Mouse (Mus musculus) heart, embryonic 11.5 days (tissue): ENCODE measurements around the gene Myo10. TPM values are rescaled to one million over a fixed set of nuclear protein-coding genes. Genes with fewer than 3 reads are reported as not detected.

Source experiments
- ATAC-seq: fragments of 200-750 bp; cut with Nextera tagmentation; replicated peaks from 2 replicates; pipeline ENCODE4 v1.8.0; 2017; ENCODE audit warnings: moderate library complexity; ENCODE audit not compliant: insufficient number of reproducible peaks, low FRiP score, low TSS enrichment
- H3K27ac ChIP-seq: fragments of 300-500 bp; sonication (generic); 2 replicates; pipeline ENCODE4 v1.5.1; 2014; ENCODE audit warnings: mild to moderate bottlenecking, low read depth, low read length
- H3K27me3 ChIP-seq: fragments of 300-500 bp; sonication (generic); 2 replicates; pipeline ENCODE4 v1.6.1; 2014; ENCODE audit warnings: mild to moderate bottlenecking, low read length, mixed read lengths; ENCODE audit not compliant: control insufficient read depth, insufficient read depth
- H3K36me3 ChIP-seq: fragments of 300-500 bp; sonication (generic); 2 replicates; pipeline ENCODE4 v1.6.1; 2014; ENCODE audit warnings: mild to moderate bottlenecking, low read length, moderate library complexity, mixed read lengths; ENCODE audit not compliant: control insufficient read depth, insufficient read depth
- H3K4me1 ChIP-seq: fragments of 300-500 bp; sonication (generic); 2 replicates; pipeline ENCODE4 v1.6.1; 2014; ENCODE audit warnings: low read length; ENCODE audit not compliant: control insufficient read depth, insufficient read depth
- H3K4me2 ChIP-seq: fragments of 300-500 bp; sonication (generic); 2 replicates; pipeline ENCODE4 v1.6.1; 2014; ENCODE audit warnings: mild to moderate bottlenecking, moderate library complexity
- H3K4me3 ChIP-seq: fragments of 300-500 bp; sonication (generic); 2 replicates; pipeline ENCODE4 v1.5.1; 2014; ENCODE audit warnings: low read depth, low read length
- H3K9ac ChIP-seq: fragments of 300-500 bp; sonication (generic); 2 replicates; pipeline ENCODE4 v1.6.1; 2014; ENCODE audit warnings: mild to moderate bottlenecking, low read depth, low read length, moderate library complexity
- H3K9me3 ChIP-seq: fragments of 300-500 bp; sonication (generic); replicated peaks from 2 replicates; pipeline ENCODE4 v1.6.1; 2016; ENCODE audit warnings: low read length; ENCODE audit not compliant: control insufficient read depth
- WGBS: fragments of 180-500 bp; shearing (Covaris S2); extraction: QIAGEN DNeasy Blood & Tissue Kit; methylation state at CpG from one replicate; pipeline ENCODE4 v1.1.7; 2014; ENCODE audit not compliant: insufficient replicate concordance; 5-methylcytosine and 5-hydroxymethylcytosine counted together
- polyA plus RNA-seq: library from polyadenylated mRNA; unstranded; fragments of >200 nt; fragmentation: Nextera tagmentation; extraction: Ambion mirVana; gene quantifications from 2 replicates; pipeline ENCODE4 v1.2.1, GENCODE M21; 2014

Myo10 gene
- polyA plus RNA-seq, 1 experiment from 2014 or later: 15.4 TPM

DNA sequence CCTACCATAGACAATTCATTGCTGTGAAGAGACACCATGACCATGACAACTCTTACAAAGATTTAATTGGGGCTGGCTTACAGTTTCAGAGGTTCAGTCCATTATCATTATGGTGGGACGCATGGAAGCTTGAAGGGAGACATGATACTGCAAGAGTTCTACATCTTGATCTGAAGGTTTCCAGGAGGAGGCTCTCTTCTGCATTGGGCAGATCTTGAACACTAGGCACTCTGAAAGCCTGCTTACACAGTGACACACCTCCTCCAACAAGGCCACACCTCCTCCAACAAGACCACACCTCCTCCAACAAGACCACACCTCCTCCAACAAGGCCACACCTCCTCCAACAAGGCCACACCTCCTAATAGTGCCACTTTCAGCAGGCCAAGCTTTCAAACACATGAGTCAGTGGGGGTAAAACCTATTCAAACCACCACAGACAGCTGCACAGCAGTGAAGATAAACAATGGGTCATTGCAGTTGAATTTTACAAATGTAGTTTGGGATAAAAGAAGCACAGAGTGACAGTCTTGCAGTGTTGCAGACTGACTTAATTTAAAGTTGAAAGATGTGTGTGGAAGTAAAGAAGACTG lies 225.3 kb downstream of the Myo10 start:
- WGBS: 88% methylated on average over 1 of the region's 1 CpGs
- H3K36me3 ChIP-seq: no peaks in the 10 kb centered on the region
- peaks cover 9% of the 10 kb centered on the region; the same call in 1 of the 2 replicates for H3K27me3 ChIP-seq
- ATAC-seq: no peak
- no peak overlapping the region for H3K27ac ChIP-seq
- no peak overlapping the region for H3K9ac ChIP-seq
- no peaks in the 10 kb centered on the region for H3K9me3 ChIP-seq
- H3K4me1 ChIP-seq: no peaks in the 10 kb centered on the region
- no peak overlapping the region for H3K4me2 ChIP-seq
- no peak overlapping the region for H3K4me3 ChIP-seq

GRCm38 (mm10) chr15:25850552-25850951 lies 228.2 kb downstream of the Myo10 start:
- Histone ChIP-seq H3K36me3 (no peaks in the 10 kb centered on the region), H3K9me3 (no peaks in the 10 kb centered on the region), H3K9ac (no peak overlapping the region), H3K27me3 (no peaks in the 10 kb centered on the region), H3K4me2 (no peak overlapping the region), H3K4me1 (no peaks in the 10 kb centered on the region), H3K27ac (no peak overlapping the region), H3K4me3 (no peak overlapping the region)
- no peak for ATAC-seq
- 58% methylated on average over 11 of the region's 11 CpGs for WGBS

DNA sequence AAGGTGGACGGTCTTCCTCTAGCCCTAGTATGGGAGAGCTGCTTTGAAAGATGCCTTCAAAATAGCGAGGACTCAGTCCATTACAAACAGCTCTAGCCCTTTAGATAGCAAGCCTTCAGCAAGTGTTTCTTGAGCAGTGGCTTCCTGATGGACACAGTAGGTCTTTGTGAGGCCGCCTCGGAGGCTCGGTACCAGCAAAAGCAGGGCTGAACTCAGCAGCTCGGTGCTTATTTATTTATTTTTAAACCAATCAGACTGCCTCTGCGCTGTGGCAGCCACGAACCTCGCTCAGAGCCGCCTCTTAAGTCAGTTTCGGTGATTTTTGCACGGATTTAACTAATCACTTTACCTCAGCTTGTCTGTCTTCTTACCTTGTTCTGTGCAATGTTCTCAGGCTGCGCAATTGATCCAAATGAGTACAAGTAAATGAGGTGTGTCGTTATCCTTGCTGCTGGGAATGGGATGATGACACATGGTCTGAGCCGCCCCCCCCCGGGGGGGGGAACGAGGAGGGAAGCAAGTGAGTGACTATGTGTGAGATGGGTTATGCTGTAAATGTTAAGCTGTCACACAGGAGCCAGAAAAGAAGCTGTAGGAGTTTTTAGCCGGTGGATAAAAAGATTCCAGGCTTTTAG lies 232.1 kb downstream of the Myo10 start:
- Histone ChIP-seq H3K4me1 (no peaks in the 10 kb centered on the region), H3K27me3 (no peaks in the 10 kb centered on the region), H3K27ac (no peak overlapping the region), H3K9me3 (no peaks in the 10 kb centered on the region), H3K4me3 (no peak overlapping the region), H3K36me3 (no peaks in the 10 kb centered on the region), H3K4me2 (no peak overlapping the region), H3K9ac (no peak overlapping the region)
- 56% methylated on average over 18 of the region's 18 CpGs for WGBS
- no peak for ATAC-seq

DNA sequence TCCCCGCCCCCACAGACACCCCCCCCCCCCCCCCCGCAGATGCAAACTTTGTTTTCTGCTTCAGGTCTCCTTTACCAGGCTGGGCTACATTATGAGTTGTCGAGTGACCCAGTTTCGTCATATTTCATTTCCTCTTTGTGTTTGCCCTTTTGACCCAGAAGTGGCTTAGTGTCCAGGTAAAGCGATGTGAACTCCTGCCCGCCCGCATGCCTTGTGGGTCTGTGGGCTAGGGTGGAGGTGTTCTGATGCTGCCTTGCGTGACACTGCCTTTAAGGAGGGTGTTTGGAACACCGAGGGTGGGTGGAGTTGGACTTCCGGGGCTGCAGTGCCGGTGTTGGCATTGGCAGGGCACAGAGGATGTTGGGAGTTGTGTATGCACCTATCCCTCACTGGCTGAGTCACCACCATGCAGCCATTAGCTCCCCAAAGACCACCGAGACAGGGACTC lies 236.3 kb downstream of the Myo10 start:
- Histone ChIP-seq H3K9ac (no peak overlapping the region), H3K27ac (no peak overlapping the region), H3K36me3 (no peaks in the 10 kb centered on the region), H3K27me3 (no peaks in the 10 kb centered on the region), H3K9me3 (no peaks in the 10 kb centered on the region), H3K4me1 (no peaks in the 10 kb centered on the region), H3K4me2 (no peak overlapping the region), H3K4me3 (no peak overlapping the region)
- WGBS: 62% methylated on average over 10 of the region's 12 CpGs
- ATAC-seq: no peak

DNA sequence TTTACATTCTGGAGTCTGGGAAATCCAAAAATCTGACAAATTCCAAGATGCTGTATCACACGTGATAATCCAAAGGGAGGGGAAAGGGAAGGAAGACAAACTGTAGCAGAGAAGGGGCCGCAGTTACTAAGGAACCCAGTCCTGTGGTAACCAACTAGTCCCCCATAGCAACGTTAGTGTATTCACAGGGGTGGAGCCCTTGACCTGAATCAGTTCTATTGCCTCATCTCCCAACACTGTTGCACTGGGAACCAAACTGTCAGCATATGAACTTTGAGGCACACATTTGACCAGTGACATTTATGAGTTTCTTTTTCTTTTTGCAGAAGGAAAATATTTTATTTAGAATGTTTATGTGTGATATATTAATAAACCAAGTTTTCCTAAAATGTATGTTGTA lies 237.1 kb downstream of the Myo10 start:
- H3K36me3 ChIP-seq: no peaks in the 10 kb centered on the region
- 61% methylated on average over 3 of the region's 3 CpGs for WGBS
- no peak overlapping the region for H3K4me2 ChIP-seq

DNA sequence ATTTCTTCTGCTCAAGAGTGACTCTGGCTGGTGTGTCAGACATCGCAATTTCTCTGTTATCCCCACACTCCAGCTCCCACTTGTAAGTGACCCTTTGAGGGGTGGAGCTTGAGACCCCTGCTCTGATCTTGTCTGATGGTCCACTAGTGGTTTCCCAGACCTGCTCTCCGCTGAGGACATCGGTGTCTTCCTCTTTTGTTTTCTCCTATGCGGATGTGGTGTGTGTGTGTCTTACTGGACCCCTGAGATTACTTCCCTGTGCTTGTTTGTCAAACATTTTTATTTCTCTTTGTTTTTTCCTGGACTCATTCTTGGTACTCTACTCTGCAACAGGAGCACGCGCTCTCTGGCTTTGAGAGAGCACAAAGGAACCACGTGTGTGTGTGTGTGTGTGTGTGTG lies 239.6 kb downstream of the Myo10 start:
- 78% methylated on average over 7 of the region's 7 CpGs for WGBS
- Histone ChIP-seq H3K4me3 (no peak overlapping the region), H3K4me1 (no peaks in the 10 kb centered on the region), H3K4me2 (no peak overlapping the region), H3K9me3 (no peaks in the 10 kb centered on the region), H3K36me3 (no peaks in the 10 kb centered on the region), H3K27ac (no peak overlapping the region), H3K9ac (0 out of 2 replicates have a peak overlapping the region, but pooled peaks have one; percentile 39), H3K27me3 (no peaks in the 10 kb centered on the region)
- no peak for ATAC-seq

More for the DNA sequence above, 237.1 kb downstream of the Myo10 start:
- Histone ChIP-seq H3K27me3 (no peaks in the 10 kb centered on the region), H3K27ac (no peak overlapping the region), H3K9ac (no peak overlapping the region), H3K9me3 (no peaks in the 10 kb centered on the region), H3K4me3 (no peak overlapping the region), H3K4me1 (no peaks in the 10 kb centered on the region)
- ATAC-seq: no peak

Other genes starting within 250 kb of the Myo10 start
- gene Basp1, start 208.8 kb upstream of the Myo10 start, polyA plus RNA-seq: 15.3 and 16.3 TPM in 2 replicates
- 47.2 and 48.4 TPM in 2 replicates for gene Retreg1, start 220.7 kb downstream of the Myo10 start, polyA plus RNA-seq